Mouse (Mus musculus) lung, postnatal 10 days (tissue): ENCODE results near the gene Dcp1a.

Source experiments
- DNase-seq: peaks from one replicate; pipeline ENCODE4 v3.0.0; 2021

Gene Dcp1a

GRCm38 (mm10) chr14:30479361-30479948 lies at the start of gene Dcp1a:
Gene Dcp1a, plus strand, starts transcription at chr14:30479535.
- peak; percentile 97 for DNase-seq

- peak; percentile 22 for DNase-seq
Observed at GRCm38 (mm10) chr14:30429606-30430005, 49.7 kb upstream of the Dcp1a start.

GRCm38 (mm10) chr14:30430026-30430425 lies 49.3 kb upstream of the Dcp1a start:
- DNase-seq: no peak

GRCm38 (mm10) chr14:30430446-30430845 lies 48.9 kb upstream of the Dcp1a start:
- DNase-seq: no peak

GRCm38 (mm10) chr14:30435316-30435715 lies 44.0 kb upstream of the Dcp1a start:
- peak; percentile 19 for DNase-seq

- DNase-seq: no peak
Observed at GRCm38 (mm10) chr14:30439915-30440314, 39.4 kb upstream of the Dcp1a start.

GRCm38 (mm10) chr14:30455801-30456595 lies 23.3 kb upstream of the Dcp1a start:
- DNase-seq: no peak

- no peak for DNase-seq
Observed at GRCm38 (mm10) chr14:30457436-30457835, 21.9 kb upstream of the Dcp1a start.

- DNase-seq: peak; percentile 62
Observed at GRCm38 (mm10) chr14:30457897-30458296, 21.4 kb upstream of the Dcp1a start.

GRCm38 (mm10) chr14:30458820-30459219 lies 20.5 kb upstream of the Dcp1a start:
- DNase-seq: peak; percentile 68

- DNase-seq: peak; percentile 85
Observed at GRCm38 (mm10) chr14:30459891-30460523, 19.3 kb upstream of the Dcp1a start.

GRCm38 (mm10) chr14:30463312-30463711 lies 16.0 kb upstream of the Dcp1a start:
- DNase-seq: no peak

- DNase-seq: no peak
Observed at GRCm38 (mm10) chr14:30473605-30474004, 5.7 kb upstream of the Dcp1a start.

GRCm38 (mm10) chr14:30474416-30474815 lies 4.9 kb upstream of the Dcp1a start:
- DNase-seq: no peak

GRCm38 (mm10) chr14:30491342-30491741 lies 12.0 kb downstream of the Dcp1a start, which contains the start of gene Cacna1d:
Gene Cacna1d, minus strand, starts transcription at chr14:30491455.
- DNase-seq: no peak

GRCm38 (mm10) chr14:30493276-30493675 lies 13.9 kb downstream of the Dcp1a start:
- no peak for DNase-seq

- DNase-seq: no peak
Observed at GRCm38 (mm10) chr14:30494998-30495397, 15.7 kb downstream of the Dcp1a start.

- no peak for DNase-seq
Observed at GRCm38 (mm10) chr14:30498202-30498601, 18.9 kb downstream of the Dcp1a start.

GRCm38 (mm10) chr14:30504990-30505389 lies 25.7 kb downstream of the Dcp1a start:
- DNase-seq: no peak

- no peak for DNase-seq
Observed at GRCm38 (mm10) chr14:30510214-30510763, 31.0 kb downstream of the Dcp1a start.

GRCm38 (mm10) chr14:30512896-30513295 lies 33.6 kb downstream of the Dcp1a start:
- no peak for DNase-seq

- DNase-seq: peak; percentile 30
Observed at GRCm38 (mm10) chr14:30515931-30516723, 36.8 kb downstream of the Dcp1a start.

- peak; percentile 54 for DNase-seq
Observed at GRCm38 (mm10) chr14:30519323-30519722, 40.0 kb downstream of the Dcp1a start.
